Mouse (Mus musculus) heart, embryonic 10.5 days (tissue): Measurements from ENCODE around the gene Smurf1. TPM values are rescaled to one million over a fixed set of nuclear protein-coding genes. Genes with fewer than 3 reads are reported as not detected.

ENCODE experiments used
- DNase-seq: peaks from one replicate; pipeline ENCODE4 v3.0.0-alpha.2; 2017; ENCODE audit warnings: low spot score
- H3K27ac ChIP-seq: fragments of 300-500 bp; sonication (generic); 2 replicates; pipeline ENCODE4 v1.5.1; 2016; ENCODE audit warnings: mild to moderate bottlenecking
- H3K27me3 ChIP-seq: fragments of 300-500 bp; sonication (generic); 2 replicates; pipeline ENCODE4 v1.6.1; 2016; ENCODE audit warnings: mild to moderate bottlenecking; ENCODE audit not compliant: poor library complexity, insufficient read depth, severe bottlenecking
- H3K36me3 ChIP-seq: fragments of 300-500 bp; sonication (generic); 2 replicates; pipeline ENCODE4 v1.6.1; 2016; ENCODE audit warnings: mild to moderate bottlenecking, moderate library complexity
- H3K4me1 ChIP-seq: fragments of 300-500 bp; sonication (generic); 2 replicates; pipeline ENCODE4 v1.6.1; 2016; ENCODE audit warnings: mild to moderate bottlenecking
- H3K4me3 ChIP-seq: fragments of 300-500 bp; sonication (generic); 2 replicates; pipeline ENCODE4 v1.5.1; 2016; ENCODE audit warnings: mild to moderate bottlenecking, moderate library complexity
- H3K9me3 ChIP-seq: fragments of 300-500 bp; sonication (generic); 2 replicates; pipeline ENCODE4 v1.6.1; 2016; ENCODE audit warnings: mild to moderate bottlenecking, moderate library complexity
- WGBS: fragments of 180-500 bp; shearing (Covaris S2); methylation state at CpG from one replicate; pipeline ENCODE4 v1.1.7; 2016; 5-methylcytosine and 5-hydroxymethylcytosine counted together
- polyA plus RNA-seq: library from polyadenylated mRNA; unstranded; fragments of >200 nt; fragmentation: Nextera tagmentation; extraction: Ambion mirVana; gene quantifications from 2 replicates; pipeline ENCODE4 v1.2.1, GENCODE M21; 2016

The Smurf1 gene
- 15.5 and 16.1 TPM in 2 replicates for polyA plus RNA-seq

DNA sequence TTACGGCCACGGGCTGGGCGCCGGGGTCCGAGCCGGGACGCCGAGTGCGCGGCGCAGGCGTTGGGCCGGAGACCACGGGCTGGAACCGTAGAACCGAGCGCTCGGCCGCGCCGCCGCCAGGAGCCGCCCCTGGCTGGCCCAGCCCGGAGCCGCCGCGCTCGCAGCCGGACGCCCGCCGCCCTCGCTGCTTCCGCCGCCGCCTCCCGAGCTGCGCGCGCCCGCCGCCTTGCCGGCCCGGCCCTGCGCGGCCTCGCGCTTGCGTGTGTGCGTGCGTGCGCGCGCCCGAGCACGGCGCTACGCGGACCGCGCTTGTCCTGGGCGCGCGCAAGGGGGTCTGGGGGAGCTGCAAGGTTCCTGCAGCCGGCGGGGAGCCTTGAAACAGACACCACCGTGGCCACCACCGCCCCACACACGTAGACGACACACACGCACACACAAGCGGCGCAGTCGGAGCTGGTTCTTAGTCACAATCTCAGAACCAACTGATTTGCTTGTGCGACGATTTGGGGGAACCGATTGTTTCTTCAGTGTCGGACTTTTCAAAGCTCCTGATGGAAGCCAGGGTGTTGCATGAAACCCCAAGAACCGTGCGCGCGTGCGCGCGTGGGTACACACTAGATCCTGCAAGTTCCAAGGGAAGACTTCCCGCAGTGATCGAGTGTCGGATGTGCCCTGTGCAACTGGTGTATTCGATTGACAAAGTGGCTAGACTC lies at the start of gene Smurf1:
Smurf1 (minus strand) TSS at position 209 of the 713 bp plus-strand sequence.
- H3K27me3 ChIP-seq = peaks cover 21% of the 10 kb centered on the region
- 5% methylated on average over 89 of the region's 89 CpGs for WGBS
- 0 out of 2 replicates have a peak, but pooled peaks cover 5% of the 10 kb centered on the region for H3K36me3 ChIP-seq
- H3K4me1 ChIP-seq = peaks cover 42% of the 10 kb centered on the region
- DNase-seq = peak; percentile 93
- H3K4me3 ChIP-seq = peak within 1 kb of the TSS; percentile 87
- H3K27ac ChIP-seq = peak within 1 kb of the TSS; percentile 97
- no peaks in the 10 kb centered on the region for H3K9me3 ChIP-seq

DNA sequence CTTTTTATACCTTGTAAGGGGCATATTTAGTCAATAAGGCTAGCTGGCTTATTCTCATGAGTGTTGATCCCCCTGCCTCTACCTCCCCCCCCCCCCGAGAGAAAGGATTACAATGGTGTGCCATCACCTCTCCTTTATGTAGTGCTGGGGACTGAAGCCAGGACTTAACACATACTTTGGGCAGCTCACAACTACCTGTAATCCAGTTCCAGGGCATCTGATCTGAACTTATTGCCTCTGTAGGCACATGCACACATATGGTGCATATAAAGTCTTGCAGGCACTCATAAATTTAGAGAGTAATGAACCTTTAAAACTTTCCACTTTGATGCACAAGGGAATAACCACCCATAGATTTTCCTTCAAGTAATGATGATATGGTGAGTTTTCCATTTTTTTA lies 48.6 kb upstream of the Smurf1 start:
- no peaks in the 10 kb centered on the region for H3K9me3 ChIP-seq
- no peak for DNase-seq
- no peak overlapping the region for H3K27ac ChIP-seq
- no peaks in the 10 kb centered on the region for H3K27me3 ChIP-seq
- WGBS = 71% methylated on average over 1 of the region's 1 CpGs
- H3K4me3 ChIP-seq = no peak overlapping the region
- 0 out of 2 replicates have a peak, but pooled peaks cover 4% of the 10 kb centered on the region for H3K4me1 ChIP-seq
- no peaks in the 10 kb centered on the region for H3K36me3 ChIP-seq

DNA sequence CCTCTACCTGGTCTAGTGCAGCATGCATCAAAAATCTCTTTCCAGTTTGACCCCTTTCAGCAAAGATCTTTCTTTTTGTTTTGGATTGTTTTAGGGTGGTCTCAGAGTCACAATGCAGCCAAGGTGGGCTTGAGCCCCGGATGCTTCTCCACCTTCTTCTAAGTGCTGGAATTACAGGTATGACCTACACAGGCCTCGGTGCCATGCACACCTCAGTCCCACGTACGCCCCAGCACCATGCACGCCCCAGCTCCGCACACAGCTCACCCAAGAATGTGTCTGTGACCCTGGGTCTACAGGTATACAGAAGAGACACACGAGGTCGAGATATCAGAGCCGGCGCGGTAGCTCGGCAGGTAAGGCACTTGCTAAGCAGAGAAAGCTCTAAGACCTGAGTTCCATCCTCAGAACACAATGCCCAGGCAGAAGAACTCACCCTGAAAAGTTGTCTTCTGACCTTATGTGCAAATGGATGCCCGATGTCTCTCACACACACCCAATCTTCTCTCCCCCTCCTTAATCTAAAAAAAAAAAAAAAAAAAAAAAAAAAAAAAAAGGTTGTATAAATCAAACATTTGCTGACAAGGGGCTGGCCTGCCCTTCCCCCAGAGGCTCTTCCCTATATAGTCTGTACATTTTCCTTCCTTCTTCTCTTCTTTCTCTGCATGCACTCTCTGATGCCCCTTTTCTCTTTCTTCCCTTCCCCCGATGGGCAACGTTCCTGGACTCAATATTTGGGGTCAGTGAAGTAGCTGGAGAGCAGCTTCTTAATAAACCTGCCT lies 43.4 kb upstream of the Smurf1 start:
- DNase-seq = no peak
- no peaks in the 10 kb centered on the region for H3K36me3 ChIP-seq
- H3K27ac ChIP-seq = no peak overlapping the region
- H3K9me3 ChIP-seq = no peaks in the 10 kb centered on the region
- H3K27me3 ChIP-seq = no peaks in the 10 kb centered on the region
- no peak overlapping the region for H3K4me3 ChIP-seq
- 87% methylated on average over 15 of the region's 15 CpGs for WGBS
- H3K4me1 ChIP-seq = peaks cover 14% of the 10 kb centered on the region

DNA sequence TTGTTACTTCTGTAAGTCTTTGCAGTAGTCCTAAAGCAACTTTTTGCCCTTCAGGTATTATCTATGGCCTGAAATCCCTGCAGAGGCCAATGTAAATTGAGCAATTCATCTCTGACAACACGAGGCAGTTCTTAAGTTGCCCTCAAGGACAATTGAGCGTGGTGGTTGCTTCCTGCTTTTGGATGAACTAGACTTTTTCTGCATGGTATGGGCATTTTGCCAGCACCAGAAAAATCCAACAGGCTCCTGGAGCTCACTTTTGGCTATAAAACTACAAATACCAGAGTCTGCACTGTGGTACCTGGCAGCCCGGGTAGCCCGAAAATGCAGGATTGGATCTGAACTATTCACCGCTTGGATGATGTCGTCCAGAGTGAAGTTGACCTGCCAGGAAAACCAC lies 39.9 kb upstream of the Smurf1 start:
- no peak for DNase-seq
- WGBS = 83% methylated on average over 6 of the region's 6 CpGs
- Histone ChIP-seq H3K27me3 (no peaks in the 10 kb centered on the region), H3K4me1 (peaks cover 15% of the 10 kb centered on the region), H3K9me3 (no peaks in the 10 kb centered on the region), H3K27ac (no peak overlapping the region), H3K36me3 (no peaks in the 10 kb centered on the region), H3K4me3 (no peak overlapping the region)

DNA sequence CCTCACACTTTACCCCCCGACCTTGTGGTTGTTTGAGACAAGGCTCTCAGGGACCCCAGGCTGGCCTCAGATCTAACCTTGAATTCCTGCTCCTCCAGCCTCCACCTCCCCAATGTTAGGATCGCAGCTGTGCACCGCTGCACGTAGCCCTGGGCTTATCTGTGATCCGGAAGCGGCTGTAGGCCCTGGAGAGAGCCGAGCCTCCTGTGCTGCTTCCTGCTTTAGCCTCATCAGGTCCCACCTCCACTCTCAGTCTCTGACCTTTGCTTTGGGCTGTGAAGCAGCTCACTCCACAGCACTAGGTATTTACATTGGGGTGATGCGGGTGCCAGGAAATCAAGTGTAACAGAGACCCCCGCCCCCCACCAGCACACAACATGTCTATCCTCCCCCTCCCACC lies 38.8 kb upstream of the Smurf1 start:
- peaks cover 15% of the 10 kb centered on the region for H3K4me1 ChIP-seq
- H3K27me3 ChIP-seq = no peaks in the 10 kb centered on the region
- no peaks in the 10 kb centered on the region for H3K36me3 ChIP-seq
- H3K27ac ChIP-seq = peak overlapping the region; percentile 60; the same call in 1 of the 2 replicates
- H3K9me3 ChIP-seq = no peaks in the 10 kb centered on the region
- H3K4me3 ChIP-seq = no peak overlapping the region
- DNase-seq = no peak
- 48% methylated on average over 9 of the region's 9 CpGs for WGBS

DNA sequence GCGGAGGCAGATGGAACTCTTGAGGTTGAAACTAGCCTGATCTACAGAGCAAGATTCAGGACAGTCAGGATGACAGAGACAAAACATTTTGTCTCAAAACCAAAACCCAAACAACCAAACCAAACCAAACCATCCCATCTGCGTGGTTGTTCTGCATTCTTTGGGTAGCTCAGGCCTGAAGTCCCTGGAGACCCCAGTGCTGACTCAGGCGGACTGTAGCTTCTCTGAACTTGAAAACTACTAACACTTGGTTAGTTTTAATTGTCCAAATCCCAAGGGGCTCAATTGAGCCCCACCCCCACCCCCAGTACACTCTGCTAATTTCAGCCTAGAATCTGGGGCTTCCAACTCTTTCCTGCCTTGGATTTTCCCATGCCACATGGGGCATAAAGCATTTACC lies 37.7 kb upstream of the Smurf1 start:
- 86% methylated on average over 3 of the region's 3 CpGs for WGBS
- H3K27me3 ChIP-seq = no peaks in the 10 kb centered on the region
- H3K27ac ChIP-seq = no peak overlapping the region
- no peak for DNase-seq
- H3K9me3 ChIP-seq = no peaks in the 10 kb centered on the region
- no peaks in the 10 kb centered on the region for H3K36me3 ChIP-seq
- peaks cover 15% of the 10 kb centered on the region for H3K4me1 ChIP-seq
- no peak overlapping the region for H3K4me3 ChIP-seq

DNA sequence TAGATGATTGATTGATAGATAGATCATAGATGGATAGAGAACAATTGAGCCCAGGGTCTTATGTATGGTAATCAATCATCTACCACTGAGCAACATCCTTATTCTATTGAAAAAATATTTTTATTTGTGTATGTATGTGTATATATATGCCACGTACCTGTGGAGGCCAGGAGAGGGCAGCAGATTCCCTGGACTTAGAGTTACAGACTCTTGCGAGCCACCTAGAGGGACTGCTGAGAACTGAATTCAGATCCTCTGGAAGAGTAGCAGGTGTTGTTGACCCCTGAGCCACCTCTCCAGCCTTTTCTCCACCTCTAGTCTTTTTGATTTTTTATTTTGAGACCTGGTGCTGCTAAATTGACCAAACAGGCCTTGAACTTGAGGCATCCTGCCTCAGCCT lies 32.8 kb upstream of the Smurf1 start:
- Histone ChIP-seq H3K4me3 (no peak overlapping the region), H3K27me3 (no peaks in the 10 kb centered on the region), H3K9me3 (no peaks in the 10 kb centered on the region), H3K36me3 (no peaks in the 10 kb centered on the region), H3K4me1 (no peaks in the 10 kb centered on the region), H3K27ac (no peak overlapping the region)
- DNase-seq = no peak
- 28% methylated on average over 2 of the region's 2 CpGs for WGBS

DNA sequence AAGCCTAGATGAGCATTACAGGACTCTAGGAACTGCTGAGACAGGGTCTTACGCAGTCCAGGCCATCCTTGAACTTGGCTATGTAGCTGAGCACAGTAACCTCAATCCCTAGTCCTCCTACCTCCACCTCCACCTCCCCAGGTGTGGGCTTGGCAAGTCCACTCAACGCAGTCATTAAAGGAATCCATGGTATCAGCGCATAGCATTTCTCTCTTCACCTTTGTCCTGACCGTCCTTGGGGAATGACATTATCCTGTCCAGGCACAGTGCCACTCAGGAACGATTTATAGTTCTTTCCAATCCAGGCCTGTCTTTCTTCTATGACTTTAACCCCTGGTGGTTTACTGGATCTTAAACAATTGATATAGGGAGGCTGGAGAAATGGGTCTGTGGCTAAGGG lies 24.8 kb upstream of the Smurf1 start:
- DNase-seq = no peak
- Histone ChIP-seq H3K36me3 (no peaks in the 10 kb centered on the region), H3K9me3 (no peaks in the 10 kb centered on the region), H3K27me3 (no peaks in the 10 kb centered on the region), H3K27ac (no peak overlapping the region), H3K4me1 (peaks cover 6% of the 10 kb centered on the region; the same call in 1 of the 2 replicates), H3K4me3 (no peak overlapping the region)
- 73% methylated on average over 5 of the region's 5 CpGs for WGBS

DNA sequence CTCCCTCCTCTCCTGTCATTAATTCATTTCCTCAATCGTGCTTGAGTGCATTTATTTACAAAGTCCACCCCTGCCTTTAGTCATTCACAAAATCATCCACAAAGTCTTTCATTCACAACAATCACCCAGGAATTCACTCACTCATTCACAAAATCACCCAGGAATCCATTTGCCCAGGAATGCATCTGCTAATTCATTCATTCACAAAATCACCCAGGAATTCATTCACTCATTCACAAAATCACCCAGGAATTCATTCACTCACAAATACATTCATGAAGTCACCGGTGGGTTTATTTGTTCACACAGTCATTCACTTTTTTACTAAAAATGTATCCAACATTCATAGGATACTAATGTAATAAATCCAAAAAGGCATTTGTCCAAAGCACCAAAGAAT lies 24.4 kb upstream of the Smurf1 start:
- peaks cover 6% of the 10 kb centered on the region; the same call in 1 of the 2 replicates for H3K4me1 ChIP-seq
- H3K27ac ChIP-seq = no peak overlapping the region
- H3K4me3 ChIP-seq = no peak overlapping the region
- H3K9me3 ChIP-seq = no peaks in the 10 kb centered on the region
- H3K36me3 ChIP-seq = no peaks in the 10 kb centered on the region
- DNase-seq = no peak
- H3K27me3 ChIP-seq = no peaks in the 10 kb centered on the region
- 72% methylated on average over 2 of the region's 2 CpGs for WGBS

DNA sequence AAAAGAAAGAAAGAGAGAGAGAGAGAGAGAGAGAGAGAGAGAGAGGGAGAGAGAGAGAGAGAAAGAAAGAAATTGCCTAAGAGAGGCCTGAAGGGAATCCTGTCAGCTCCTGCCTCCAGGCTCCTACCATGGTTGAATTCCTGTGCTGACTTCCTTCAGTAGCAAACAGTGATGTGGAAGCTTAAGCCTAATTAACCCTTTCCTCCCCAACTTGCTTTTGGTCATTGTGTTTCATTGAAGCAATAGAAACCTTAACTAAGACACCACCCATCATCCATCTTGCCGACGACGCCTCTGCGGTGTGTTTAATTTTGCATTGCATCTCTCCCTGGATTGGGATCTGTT lies 23.4 kb upstream of the Smurf1 start:
- H3K9me3 ChIP-seq = peaks cover under 1% of the 10 kb centered on the region; the same call in 1 of the 2 replicates
- H3K4me1 ChIP-seq = peaks cover 6% of the 10 kb centered on the region; the same call in 1 of the 2 replicates
- H3K27me3 ChIP-seq = no peaks in the 10 kb centered on the region
- 83% methylated on average over 4 of the region's 4 CpGs for whole genome bisulfite sequencing
- no peak for DNase-seq
- no peak overlapping the region for H3K27ac ChIP-seq
- no peaks in the 10 kb centered on the region for H3K36me3 ChIP-seq
- no peak overlapping the region for H3K4me3 ChIP-seq

DNA sequence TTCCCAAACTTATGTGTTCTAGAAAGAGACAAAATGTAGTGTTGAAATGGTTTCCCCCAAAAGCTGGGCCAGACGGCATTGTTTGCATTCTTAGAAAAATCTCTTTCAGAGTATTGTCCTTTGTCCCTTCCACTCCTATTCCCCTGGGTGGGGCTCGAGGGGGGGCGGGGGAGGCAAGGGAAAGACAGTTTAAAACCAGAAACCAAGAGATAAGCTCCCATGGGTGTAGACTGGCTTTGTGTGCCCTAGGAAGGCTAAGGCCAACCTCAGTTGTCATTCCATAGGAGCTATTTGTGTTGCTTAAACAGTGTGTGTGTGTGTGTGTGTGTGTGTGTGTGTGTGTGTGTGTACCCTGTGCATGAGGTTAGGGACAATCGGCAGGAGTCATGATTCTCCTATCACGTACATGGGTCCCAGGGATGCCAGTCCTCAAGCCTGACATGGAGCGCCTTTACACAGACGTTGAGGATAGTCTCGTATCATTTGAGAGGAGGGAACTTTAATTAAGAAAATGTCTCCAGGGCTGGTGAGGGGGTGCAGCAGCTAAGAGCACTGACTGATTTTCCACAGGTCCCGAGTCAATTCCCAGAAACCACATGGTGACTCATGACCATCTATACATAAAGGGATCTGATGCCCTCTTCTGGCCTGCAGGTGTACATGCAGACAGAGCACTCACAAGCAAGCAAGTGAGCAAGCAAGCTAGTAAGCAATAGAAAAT lies 22.9 kb upstream of the Smurf1 start:
- WGBS = 42% methylated on average over 9 of the region's 9 CpGs
- peak; percentile 79 for DNase-seq

DNA sequence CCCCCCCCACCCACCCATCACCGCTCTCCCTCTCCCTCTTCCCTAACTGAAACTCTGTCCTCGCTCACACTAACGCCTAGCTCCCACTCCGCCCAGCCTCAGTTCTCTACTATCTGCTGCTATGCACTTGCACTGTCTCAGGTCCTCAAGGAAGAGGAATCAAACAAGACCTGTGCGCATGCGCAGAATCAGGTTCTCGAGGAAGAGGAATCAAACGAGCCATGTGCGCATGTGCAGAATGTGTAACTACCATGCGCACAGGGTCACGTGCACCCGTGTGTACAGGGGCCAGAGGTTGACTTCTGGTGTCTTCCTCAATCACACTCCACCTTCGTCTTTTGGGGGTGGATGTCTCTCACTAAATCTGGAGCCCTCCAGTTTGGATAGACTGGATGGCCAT lies 21.9 kb upstream of the Smurf1 start:
- 93% methylated on average over 13 of the region's 13 CpGs for WGBS
- Histone ChIP-seq H3K4me1 (peaks cover 6% of the 10 kb centered on the region; the same call in 1 of the 2 replicates), H3K9me3 (peaks cover 3% of the 10 kb centered on the region; the same call in 1 of the 2 replicates), H3K4me3 (no peak overlapping the region), H3K27ac (no peak overlapping the region), H3K36me3 (no peaks in the 10 kb centered on the region), H3K27me3 (no peaks in the 10 kb centered on the region)
- DNase-seq = no peak

More for the DNA sequence above, 22.9 kb upstream of the Smurf1 start:
- Histone ChIP-seq H3K4me3 (no peak overlapping the region), H3K36me3 (no peaks in the 10 kb centered on the region), H3K27me3 (no peaks in the 10 kb centered on the region), H3K27ac (no peak overlapping the region), H3K4me1 (peaks cover 6% of the 10 kb centered on the region; the same call in 1 of the 2 replicates), H3K9me3 (peaks cover 3% of the 10 kb centered on the region; the same call in 1 of the 2 replicates)

DNA sequence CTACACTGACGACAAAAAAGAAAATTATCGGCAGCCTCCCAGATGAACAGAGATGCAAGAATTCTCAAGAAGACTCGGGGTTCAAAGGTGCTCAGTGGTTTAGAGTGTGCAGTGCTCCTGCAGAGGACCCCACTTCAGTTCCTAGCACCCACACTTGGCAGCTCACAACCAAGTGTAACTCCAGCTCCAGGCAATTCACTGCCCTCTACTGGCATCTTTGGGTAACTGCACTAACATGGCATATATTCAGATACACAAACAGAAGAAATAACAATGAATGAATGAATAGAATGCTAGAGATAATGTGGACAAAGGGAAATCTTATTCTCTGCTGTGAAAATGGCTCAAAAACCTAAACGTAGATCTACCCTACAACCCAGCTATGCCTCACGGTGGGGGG lies 19.2 kb upstream of the Smurf1 start:
- H3K27me3 ChIP-seq = no peaks in the 10 kb centered on the region
- 93% methylated on average over 5 of the region's 5 CpGs for WGBS
- no peak for DNase-seq
- no peaks in the 10 kb centered on the region for H3K36me3 ChIP-seq
- H3K4me1 ChIP-seq = peaks cover 6% of the 10 kb centered on the region; the same call in 1 of the 2 replicates
- H3K9me3 ChIP-seq = peaks cover 3% of the 10 kb centered on the region; the same call in 1 of the 2 replicates
- H3K27ac ChIP-seq = no peak overlapping the region
- no peak overlapping the region for H3K4me3 ChIP-seq
